Mouse (Mus musculus): Measurements from ENCODE around the gene Papss1.

DNA sequence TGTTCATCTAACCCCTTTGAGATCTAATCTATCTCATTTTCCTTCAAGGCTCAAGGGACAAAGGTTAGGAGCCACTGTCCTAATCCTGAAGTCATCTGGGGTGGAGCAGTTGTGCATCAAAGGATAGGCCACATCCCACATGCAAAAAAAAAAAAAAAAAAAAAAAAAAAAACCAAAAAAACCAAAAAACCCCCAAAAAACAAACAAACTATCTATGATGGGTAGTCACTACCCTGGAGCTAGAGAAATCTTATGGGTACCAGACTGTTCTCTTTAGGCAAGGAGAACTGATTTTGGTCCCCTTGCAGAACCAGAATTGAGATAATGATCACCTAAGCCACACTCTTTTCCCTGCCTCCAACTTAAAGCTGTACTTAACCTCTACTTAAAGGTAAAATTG lies 3.0 kb upstream of the Papss1 start:
- TF ChIP-seq CTCF (IDR thresholded peaks at IDR 0.05; ENCODE audit: borderline replicate concordance, insufficient read depth, low read depth, low read length) = no peak
- no peak for TF ChIP-seq POLR2A (IDR thresholded peaks at IDR 0.05; ENCODE audit: borderline replicate concordance, insufficient read depth, low read length)

All from cerebellum, adult 2 months (tissue).